Mouse (Mus musculus) inflammation-experienced regulatory T-cells, adult 6 months (primary cell): ENCODE data around the gene Krtap13. TPM values are rescaled to one million over a fixed set of nuclear protein-coding genes. Genes with fewer than 3 reads are reported as not detected.
"Not testable (repeated sequence)": the region's sequence is repeated elsewhere in the genome, so short reads cannot be mapped to it uniquely, and the experiment has no call there.

Experiments used
- ATAC-seq: one replicate; pipeline ENCODE4 v1.8.0; 2017
- polyA plus RNA-seq, 3 experiments: library from polyadenylated mRNA; unstranded; fragments of 100-300 nt; shearing (Covaris generic); gene quantifications; one replicate each; pipeline ENCODE4 v1.2.1; 2017

The Krtap13 gene
- not detected for polyA plus RNA-seq

GRCm38 (mm10) chr16:88751535-88751934 is at the start of gene Krtap13:
Gene Krtap13, minus strand, starts transcription at chr16:88751635.
- not testable (repeated sequence) for ATAC-seq

- ATAC-seq: no peak
These were observed 35.4 kb upstream of the Krtap13 start for GRCm38 (mm10) chr16:88786786-88787185.

GRCm38 (mm10) chr16:88777596-88777995 is 26.2 kb upstream of the Krtap13 start, which contains the start of gene Gm5965:
Gene Gm5965, plus strand, starts transcription at chr16:88777896.
- ATAC-seq: no peak

- ATAC-seq: no peak
These were observed 22.7 kb upstream of the Krtap13 start, which contains the start of gene 2310057N15Rik for GRCm38 (mm10) chr16:88774106-88774505. Gene 2310057N15Rik, minus strand, starts transcription at chr16:88774206.

GRCm38 (mm10) chr16:88758547-88758946 is 7.1 kb upstream of the Krtap13 start, which contains the start of gene 2310034C09Rik:
Gene 2310034C09Rik, plus strand, starts transcription at chr16:88758847.
- not testable (repeated sequence) for ATAC-seq

GRCm38 (mm10) chr16:88747943-88748342 is 3.5 kb downstream of the Krtap13 start:
- no peak for ATAC-seq

- no peak for ATAC-seq
These were observed 6.6 kb downstream of the Krtap13 start for GRCm38 (mm10) chr16:88744750-88745340.

GRCm38 (mm10) chr16:88735391-88735790 is 16.0 kb downstream of the Krtap13 start:
- no peak for ATAC-seq

GRCm38 (mm10) chr16:88728812-88729275 is 22.6 kb downstream of the Krtap13 start, which contains the start of gene Krtap13-1:
Gene Krtap13-1, plus strand, starts transcription at chr16:88728862.
- ATAC-seq: no peak

- no peak for ATAC-seq
These were observed 31.4 kb downstream of the Krtap13 start for GRCm38 (mm10) chr16:88720031-88720430.

- ATAC-seq: no peak
These were observed 34.9 kb downstream of the Krtap13 start for GRCm38 (mm10) chr16:88716549-88716948.

GRCm38 (mm10) chr16:88711245-88711644 is 40.2 kb downstream of the Krtap13 start:
- ATAC-seq: no peak

- no peak for ATAC-seq
These were observed 40.7 kb downstream of the Krtap13 start for GRCm38 (mm10) chr16:88710757-88711156.

- no peak for ATAC-seq
These were observed 43.9 kb downstream of the Krtap13 start, which contains the start of gene 2310061N02Rik for GRCm38 (mm10) chr16:88707496-88708012. Gene 2310061N02Rik, minus strand, starts transcription at chr16:88707962.

GRCm38 (mm10) chr16:88701072-88701864 is 50.2 kb downstream of the Krtap13 start:
- ATAC-seq: no peak

Other genes with a start within 250 kb of the Krtap13 start
- not detected for gene Cldn17, start 244.7 kb downstream of the Krtap13 start, polyA plus RNA-seq
- not detected for gene Cldn8, start 188.5 kb downstream of the Krtap13 start, polyA plus RNA-seq
- gene Krtap24-1, start 139.4 kb downstream of the Krtap13 start, polyA plus RNA-seq: not detected
- gene 2310079G19Rik, start 124.0 kb downstream of the Krtap13 start, polyA plus RNA-seq: not detected
- gene Krtap26-1, start 103.8 kb downstream of the Krtap13 start, polyA plus RNA-seq: not detected
- not detected for gene Krtap27-1, start 80.0 kb downstream of the Krtap13 start, polyA plus RNA-seq
- gene 2310061N02Rik, start 43.7 kb downstream of the Krtap13 start, polyA plus RNA-seq: not detected
- not detected for gene Krtap13-1, start 22.8 kb downstream of the Krtap13 start, polyA plus RNA-seq
- not detected for gene 2310034C09Rik, start 7.2 kb upstream of the Krtap13 start, polyA plus RNA-seq
- not detected for gene 2310057N15Rik, start 22.6 kb upstream of the Krtap13 start, polyA plus RNA-seq
- not detected for gene Gm5965, start 26.3 kb upstream of the Krtap13 start, polyA plus RNA-seq
- not detected for gene Gm20741, start 60.6 kb upstream of the Krtap13 start, polyA plus RNA-seq
- not detected for gene Krtap15, start 68.6 kb upstream of the Krtap13 start, polyA plus RNA-seq
- gene Krtap14, start 74.5 kb upstream of the Krtap13 start, polyA plus RNA-seq: not detected
- gene Krtap19-1, start 117.8 kb upstream of the Krtap13 start, polyA plus RNA-seq: not detected
- gene Krtap19-2, start 122.6 kb upstream of the Krtap13 start, polyA plus RNA-seq: not detected
- gene Krtap19-3, start 126.4 kb upstream of the Krtap13 start, polyA plus RNA-seq: not detected
- gene Krtap19-4, start 133.5 kb upstream of the Krtap13 start, polyA plus RNA-seq: not detected
- gene Krtap19-5, start 144.8 kb upstream of the Krtap13 start, polyA plus RNA-seq: not detected
- not detected for gene Krtap19-9b, start 180.6 kb upstream of the Krtap13 start, polyA plus RNA-seq
- not detected for gene Krtap16-3, start 211.2 kb upstream of the Krtap13 start, polyA plus RNA-seq